Mouse (Mus musculus): ENCODE measurements around the gene Trhde.

DNA sequence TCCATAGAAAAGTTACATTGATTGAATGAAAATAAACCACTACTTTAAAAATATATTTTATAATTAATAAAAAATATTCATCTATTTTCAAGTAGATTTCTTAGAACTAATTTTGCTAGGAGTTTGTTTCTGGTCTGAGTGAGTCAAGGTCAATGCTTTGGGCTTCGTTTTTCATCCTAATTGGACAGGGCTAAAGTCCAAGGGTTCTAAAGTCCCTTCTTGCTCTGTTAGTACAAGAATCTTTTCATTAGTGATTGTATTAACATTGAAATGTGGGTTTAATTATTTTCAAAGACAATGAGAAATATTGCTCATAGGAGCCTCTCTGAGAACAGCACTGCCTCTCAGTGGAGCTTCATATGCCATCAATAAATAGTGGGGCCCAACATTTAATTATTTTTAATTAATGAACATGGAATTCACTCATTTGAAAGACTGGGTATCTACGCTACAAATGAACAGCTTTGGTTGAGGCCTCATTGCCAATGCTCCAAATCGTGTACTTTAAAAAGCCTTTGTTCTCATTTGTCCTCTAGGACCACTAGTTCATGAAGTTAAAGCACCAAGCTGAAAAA, 383.1 kb downstream of the Trhde start:
- TF ChIP-seq USF2 (IDR thresholded peaks at IDR 0.05; ENCODE audit: borderline replicate concordance in 1 of 2, insufficient read depth in 1 of 2, low read depth in 1 of 2, low read length in 2 of 2) (no peak), HCFC1 (IDR thresholded peaks at IDR 0.05; ENCODE audit: low read depth, low read length) (no peak), POLR2A (IDR thresholded peaks at IDR 0.05; ENCODE audit: control insufficient read depth in 1 of 2, insufficient read depth in 1 of 2, low read depth in 1 of 2, low read length in 2 of 2, poor library complexity in 1 of 2) (no peak), UBTF (IDR thresholded peaks at IDR 0.05; ENCODE audit: borderline replicate concordance, insufficient read depth, low read depth, low read length) (no peak), CTCF (IDR thresholded peaks at IDR 0.05 in 2 of 3, conservative IDR thresholded peaks at IDR 0.05 in 1 of 3; ENCODE audit: control insufficient read depth in 1 of 3, insufficient read depth in 1 of 3, low read depth in 2 of 3, low read length in 3 of 3, poor library complexity in 1 of 3, severe bottlenecking in 1 of 3) (no peak), SMC3 (IDR thresholded peaks at IDR 0.05; ENCODE audit: low read depth, low read length) (no peak), NRF1 (IDR thresholded peaks at IDR 0.05; ENCODE audit: insufficient read depth, low read depth, low read length, poor library complexity, severe bottlenecking) (no peak), GATA1 (IDR thresholded peaks at IDR 0.05; ENCODE audit: low read depth, low read length) (no peak), NELFE (IDR thresholded peaks at IDR 0.05; ENCODE audit: low read depth, low read length) (no peak), EP300 (IDR thresholded peaks at IDR 0.05; ENCODE audit: low read depth in 1 of 2, low read length in 2 of 2) (no peak), ZC3H11A (IDR thresholded peaks at IDR 0.05; ENCODE audit: low read depth, low read length) (no peak), ZMIZ1 (IDR thresholded peaks at IDR 0.05; ENCODE audit: low read depth, low read length) (no peak)
